Mouse (Mus musculus) G1E (cell line): Measurements from ENCODE around the gene Cfap100. TPM values are rescaled to one million over a fixed set of nuclear protein-coding genes. Genes with fewer than 3 reads are reported as not detected.
A peak's percentile ranks its signal among the peaks of the same experiment; 100 is the strongest.

ENCODE experiments used
- ATAC-seq: 2 replicates; pipeline ENCODE4 v1.8.0; 2016; ENCODE audit warnings: mild to moderate bottlenecking; ENCODE audit not compliant: insufficient number of reproducible peaks, poor library complexity, low FRiP score, severe bottlenecking; ENCODE audit errors: extremely low read depth
- DNase-seq: peaks from one replicate; pipeline ENCODE4 v3.0.0; 2012; ENCODE audit warnings: low spot score
- H3K27me3 ChIP-seq: 2 replicates; pipeline ENCODE4 v1.6.1; 2012; ENCODE audit warnings: mild to moderate bottlenecking, low read length, inconsistent platforms; ENCODE audit not compliant: insufficient read depth
- H3K36me3 ChIP-seq: replicated peaks from 2 replicates; pipeline ENCODE3; 2012; ENCODE audit warnings: mild to moderate bottlenecking, inconsistent platforms
- H3K4me1 ChIP-seq: 2 replicates; pipeline ENCODE4 v1.6.1; 2012; ENCODE audit warnings: low read depth, low read length, inconsistent platforms, mixed read lengths; ENCODE audit not compliant: insufficient read depth
- H3K4me3 ChIP-seq: 2 replicates; pipeline ENCODE4 v1.5.1; 2012; ENCODE audit warnings: low read depth, mild to moderate bottlenecking, inconsistent platforms, low read length, moderate library complexity, mixed read lengths
- H3K9me3 ChIP-seq: replicated peaks from 2 replicates; pipeline ENCODE4 v1.6.1; 2012; ENCODE audit warnings: inconsistent platforms
- CTCF ChIP-seq: IDR thresholded peaks from 2 replicates; pipeline ENCODE4 v1.5.1; 2012; ENCODE audit warnings: low read depth, low read length, inconsistent platforms, mixed read lengths
- GATA1 ChIP-seq: IDR thresholded peaks from 2 replicates; pipeline ENCODE4 v1.6.1; 2012; ENCODE audit warnings: borderline replicate concordance, low read length, inconsistent platforms, mixed read lengths
- GATA2 ChIP-seq: IDR thresholded peaks from 2 replicates; pipeline ENCODE4 v1.6.1; 2012; ENCODE audit warnings: low read depth, low read length, inconsistent platforms, borderline replicate concordance
- POLR2AphosphoS5 ChIP-seq: IDR thresholded peaks from 2 replicates; pipeline ENCODE4 v1.6.1; 2012; ENCODE audit warnings: low read depth, low read length, inconsistent platforms; ENCODE audit not compliant: insufficient replicate concordance
- TAL1 ChIP-seq: conservative IDR thresholded peaks from 2 replicates; pipeline ENCODE4 v1.6.1; 2012; ENCODE audit warnings: low read depth, low read length, inconsistent platforms, mixed read lengths
- polyA plus RNA-seq: library from polyadenylated mRNA; stranded (reverse); fragments of >175 nt; gene quantifications from 2 replicates; pipeline ENCODE4 v1.2.3, GENCODE M21; 2012
- total RNA-seq, 2 experiments: library from RNA; stranded (forward) in 1 of 2; stranded (reverse) in 1 of 2; fragments of 200-1000 nt in 1 of 2; fragments of >200 nt in 1 of 2; fragmentation: Nextera tagmentation in 1 of 2; gene quantifications; 2 replicates each; pipeline ENCODE4 v1.2.3; 2014 to 2017

The Cfap100 gene
- total and polyA plus RNA-seq, 3 experiments = 0.27 TPM; not detected in 2

- Histone ChIP-seq H3K27me3 (no peaks in the 10 kb centered on the region), H3K9me3 (no peaks in the 10 kb centered on the region), H3K4me1 (peaks cover 12% of the 10 kb centered on the region), H3K4me3 (no peak overlapping the region), H3K36me3 (peaks cover 97% of the 10 kb centered on the region)
- no peak for ATAC-seq
- no peak for DNase-seq
- no peak for TF ChIP-seq GATA2
- no peak for TF ChIP-seq GATA1
- no peak for TF ChIP-seq POLR2AphosphoS5
- TF ChIP-seq TAL1 = no peak
- no peak for TF ChIP-seq CTCF
Observed at GRCm38 (mm10) chr6:90381465-90381864, 47.1 kb downstream of the Cfap100 start.

- Histone ChIP-seq H3K9me3 (no peaks in the 10 kb centered on the region), H3K27me3 (no peaks in the 10 kb centered on the region), H3K4me1 (peaks cover 31% of the 10 kb centered on the region), H3K4me3 (no peak overlapping the region), H3K36me3 (peaks cover 97% of the 10 kb centered on the region)
- ATAC-seq = no peak
- TF ChIP-seq POLR2AphosphoS5 = no peak
- TF ChIP-seq GATA1 = no peak
- no peak for TF ChIP-seq GATA2
- no peak for TF ChIP-seq CTCF
- no peak for TF ChIP-seq TAL1
- DNase-seq = no peak
Observed at GRCm38 (mm10) chr6:90377708-90378107, 50.9 kb downstream of the Cfap100 start.

GRCm38 (mm10) chr6:90374647-90375046 is 54.0 kb downstream of the Cfap100 start:
- Histone ChIP-seq H3K27me3 (no peaks in the 10 kb centered on the region), H3K4me3 (no peak overlapping the region), H3K36me3 (peaks cover 82% of the 10 kb centered on the region), H3K9me3 (no peaks in the 10 kb centered on the region), H3K4me1 (peaks cover 58% of the 10 kb centered on the region)
- TF ChIP-seq CTCF (no peak), POLR2AphosphoS5 (no peak), GATA1 (no peak), GATA2 (no peak), TAL1 (peak; percentile 66)
- DNase-seq (peak; percentile 44), ATAC-seq (peak; percentile 67)

- Histone ChIP-seq H3K4me1 (peaks cover 54% of the 10 kb centered on the region), H3K27me3 (peaks cover 13% of the 10 kb centered on the region), H3K4me3 (peak overlapping the region; percentile 93), H3K36me3 (peaks cover 35% of the 10 kb centered on the region), H3K9me3 (no peaks in the 10 kb centered on the region)
- TF ChIP-seq TAL1 (no peak), CTCF (no peak), POLR2AphosphoS5 (no peak), GATA2 (no peak), GATA1 (no peak)
- no peak for DNase-seq
- ATAC-seq = no peak
Observed at GRCm38 (mm10) chr6:90369725-90370553, 58.7 kb downstream of the Cfap100 start.

- TF ChIP-seq GATA1 (no peak), TAL1 (no peak), POLR2AphosphoS5 (no peak), GATA2 (no peak), CTCF (no peak)
- peak; percentile 74 for ATAC-seq
- Histone ChIP-seq H3K27me3 (peaks cover 16% of the 10 kb centered on the region), H3K36me3 (peaks cover 29% of the 10 kb centered on the region), H3K4me1 (peaks cover 47% of the 10 kb centered on the region), H3K9me3 (no peaks in the 10 kb centered on the region), H3K4me3 (peak within 1 kb of the TSS; percentile 93)
- peak; percentile 94 for DNase-seq
Observed at GRCm38 (mm10) chr6:90368976-90369724, 59.4 kb downstream of the Cfap100 start, which contains the start of gene Zxdc. Gene Zxdc, plus strand, starts transcription at chr6:90369492.

- Histone ChIP-seq H3K4me3 (no peak overlapping the region), H3K36me3 (no peaks in the 10 kb centered on the region), H3K27me3 (peaks cover 62% of the 10 kb centered on the region), H3K9me3 (no peaks in the 10 kb centered on the region), H3K4me1 (peaks cover 5% of the 10 kb centered on the region; the same call in 1 of the 2 replicates)
- DNase-seq (no peak), ATAC-seq (no peak)
- no peak for TF ChIP-seq TAL1
- TF ChIP-seq POLR2AphosphoS5 = no peak
- TF ChIP-seq GATA2 = no peak
Observed at GRCm38 (mm10) chr6:90363301-90363700, 65.3 kb downstream of the Cfap100 start.
